27 mouse cellular contexts compared by ENCODE assay signal in the genomic region with DNA sequence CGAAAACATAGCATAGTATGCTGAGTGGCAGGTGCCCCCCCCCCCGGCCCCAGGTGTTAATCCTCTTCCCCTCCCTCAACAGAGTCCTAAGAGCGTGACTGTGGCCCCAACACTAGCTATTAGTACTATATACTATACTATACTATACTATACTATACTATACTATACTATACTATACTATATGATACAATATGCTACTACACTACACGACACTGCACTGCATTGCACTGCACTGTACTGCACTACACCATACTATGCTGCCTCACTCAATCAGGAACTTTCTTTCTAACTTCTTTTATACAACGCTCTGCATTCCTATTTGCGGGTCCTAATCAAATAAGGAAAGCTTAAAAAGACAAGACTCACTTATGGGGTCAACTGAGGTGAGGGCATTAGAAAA.
DNase-seq lines count a peak whose midpoint lies in the region; ATAC-seq and TF ChIP-seq lines count a peak whose summit lies in the region.
"Had no signal": no experiment of that assay in that cellular context is flagged by ENCODE, and none has a peak within 500 bp of the region (broad histone marks: within the 10 kb centered on the region; RNA-seq: fewer than 3 reads in every experiment).

No protein-coding gene starts in this region.

- no peak for TF ChIP-seq POLR2A in kidney, adult 2 months (IDR thresholded peaks at IDR 0.05; ENCODE audit: low read depth, low read length)

- H3K27me3 ChIP-seq in embryonic facial prominence, embryonic 12.5 days, result no peaks in the 10 kb centered on the region
- H3K27me3 ChIP-seq in embryonic facial prominence, embryonic 10.5 days (replicated peaks; ENCODE audit: low read depth, poor library complexity, severe bottlenecking), result no peaks in the 10 kb centered on the region
- no peaks in the 10 kb centered on the region for H3K27me3 ChIP-seq in hindbrain, embryonic 13.5 days
- no peaks in the 10 kb centered on the region for H3K27me3 ChIP-seq in hindbrain, embryonic 16.5 days (replicated peaks; ENCODE audit: control insufficient read depth, insufficient read depth, low read length)
- H3K27me3 ChIP-seq in kidney, postnatal 0 days (ENCODE audit: insufficient read depth, low read length), result no peaks in the 10 kb centered on the region
- H3K27me3 ChIP-seq in kidney, adult 2 months (replicated peaks; ENCODE audit: control insufficient read depth, insufficient read depth, low read length), result no peaks in the 10 kb centered on the region
- H3K27me3 ChIP-seq in midbrain, embryonic 15.5 days (replicated peaks), result no peaks in the 10 kb centered on the region
- no peaks in the 10 kb centered on the region for H3K27me3 ChIP-seq in midbrain, embryonic 14.5 days (ENCODE audit: control insufficient read depth, insufficient read depth, low read length)
- H3K27me3 ChIP-seq: embryonic facial prominence, embryonic 15.5 days; forebrain, embryonic 12.5 days; heart, embryonic 12.5 days; heart, embryonic 15.5 days; hindbrain, embryonic 15.5 days had no signal

- no peak overlapping the region for H3K27ac ChIP-seq in embryonic facial prominence, embryonic 12.5 days
- no peak overlapping the region for H3K27ac ChIP-seq in embryonic facial prominence, embryonic 10.5 days (replicated peaks)
- H3K27ac ChIP-seq in hindbrain, embryonic 13.5 days, result no peak overlapping the region
- no peak overlapping the region for H3K27ac ChIP-seq in hindbrain, embryonic 16.5 days (ENCODE audit: low read depth, low read length)
- no peak overlapping the region for H3K27ac ChIP-seq in kidney, postnatal 0 days
- no peak overlapping the region for H3K27ac ChIP-seq in kidney, adult 2 months (ENCODE audit: insufficient read depth, low read depth, low read length)
- no peak overlapping the region for H3K27ac ChIP-seq in midbrain, embryonic 15.5 days
- no peak overlapping the region for H3K27ac ChIP-seq in midbrain, embryonic 14.5 days (replicated peaks; ENCODE audit: low read depth, low read length)
- H3K27ac ChIP-seq: embryonic facial prominence, embryonic 15.5 days; forebrain, embryonic 12.5 days; heart, embryonic 15.5 days; hindbrain, embryonic 10.5 days; hindbrain, embryonic 15.5 days had no signal

- ATAC-seq in embryonic facial prominence, embryonic 12.5 days (ENCODE audit: insufficient number of reproducible peaks, insufficient read depth, low FRiP score, low TSS enrichment), result 0 out of 2 replicates have a peak, but pooled peaks have one; percentile 63
- peak; percentile 46; the same call in 1 of the 2 replicates for ATAC-seq in hindbrain, embryonic 13.5 days (ENCODE audit: low FRiP score)
- no peak for ATAC-seq in hindbrain, embryonic 16.5 days
- ATAC-seq in kidney, postnatal 0 days (replicated peaks; ENCODE audit: low FRiP score, low read depth), result peak; percentile 21; the same call in 1 of the 2 replicates
- ATAC-seq in midbrain, embryonic 15.5 days (replicated peaks), result peak; percentile 54; the same call in 1 of the 2 replicates
- no peak for ATAC-seq in midbrain, embryonic 14.5 days (ENCODE audit: low FRiP score, low TSS enrichment)
- ATAC-seq: activated CD4-positive, CD25-positive, alpha-beta regulatory T cell, adult 4 months; inflammation-experienced regulatory T-cells, adult 6 months had no signal

- no peaks in the 10 kb centered on the region for H3K9me3 ChIP-seq in embryonic facial prominence, embryonic 12.5 days
- H3K9me3 ChIP-seq in embryonic facial prominence, embryonic 10.5 days, result no peaks in the 10 kb centered on the region
- H3K9me3 ChIP-seq in hindbrain, embryonic 13.5 days, result no peaks in the 10 kb centered on the region
- no peaks in the 10 kb centered on the region for H3K9me3 ChIP-seq in hindbrain, embryonic 16.5 days (ENCODE audit: control insufficient read depth, low read length)
- no peaks in the 10 kb centered on the region for H3K9me3 ChIP-seq in kidney, postnatal 0 days (replicated peaks; ENCODE audit: low read length)
- H3K9me3 ChIP-seq in midbrain, embryonic 15.5 days, result no peaks in the 10 kb centered on the region
- no peaks in the 10 kb centered on the region for H3K9me3 ChIP-seq in midbrain, embryonic 14.5 days (ENCODE audit: control insufficient read depth, low read length)
- H3K9me3 ChIP-seq: embryonic facial prominence, embryonic 15.5 days; forebrain, embryonic 12.5 days; heart, embryonic 12.5 days; heart, embryonic 15.5 days; hindbrain, embryonic 10.5 days; hindbrain, embryonic 15.5 days had no signal

- WGBS in embryonic facial prominence, embryonic 12.5 days, result 81% methylated on average over 6 of the region's 6 CpGs
- 90% methylated on average over 6 of the region's 6 CpGs for WGBS in embryonic facial prominence, embryonic 10.5 days
- WGBS in hindbrain, embryonic 13.5 days, result 89% methylated on average over 6 of the region's 6 CpGs
- 94% methylated on average over 6 of the region's 6 CpGs for WGBS in hindbrain, embryonic 16.5 days
- WGBS in kidney, postnatal 0 days, result 86% methylated on average over 6 of the region's 6 CpGs
- 96% methylated on average over 6 of the region's 6 CpGs for WGBS in kidney, adult 2 months
- 93% methylated on average over 6 of the region's 6 CpGs for WGBS in midbrain, embryonic 15.5 days
- WGBS in midbrain, embryonic 14.5 days, result 95% methylated on average over 6 of the region's 6 CpGs

- no peak overlapping the region for H3K4me3 ChIP-seq in embryonic facial prominence, embryonic 12.5 days
- H3K4me3 ChIP-seq in embryonic facial prominence, embryonic 10.5 days, result no peak overlapping the region
- H3K4me3 ChIP-seq in hindbrain, embryonic 13.5 days, result no peak overlapping the region
- no peak overlapping the region for H3K4me3 ChIP-seq in hindbrain, embryonic 16.5 days (ENCODE audit: low read length)
- H3K4me3 ChIP-seq in kidney, postnatal 0 days (replicated peaks; ENCODE audit: low read depth, low read length), result no peak overlapping the region
- H3K4me3 ChIP-seq in kidney, adult 2 months (ENCODE audit: insufficient read depth, low read depth, low read length), result no peak overlapping the region
- H3K4me3 ChIP-seq in midbrain, embryonic 15.5 days, result no peak overlapping the region
- H3K4me3 ChIP-seq in midbrain, embryonic 14.5 days (replicated peaks; ENCODE audit: low read depth, low read length), result no peak overlapping the region
- H3K4me3 ChIP-seq: embryonic facial prominence, embryonic 15.5 days; forebrain, embryonic 12.5 days; heart, embryonic 12.5 days; heart, embryonic 15.5 days; hindbrain, embryonic 10.5 days; hindbrain, embryonic 15.5 days had no signal

- H3K36me3 ChIP-seq in embryonic facial prominence, embryonic 12.5 days, result no peaks in the 10 kb centered on the region
- no peaks in the 10 kb centered on the region for H3K36me3 ChIP-seq in embryonic facial prominence, embryonic 10.5 days (replicated peaks)
- H3K36me3 ChIP-seq in hindbrain, embryonic 13.5 days, result no peaks in the 10 kb centered on the region
- no peaks in the 10 kb centered on the region for H3K36me3 ChIP-seq in hindbrain, embryonic 16.5 days (ENCODE audit: control insufficient read depth, insufficient read depth, low read length)
- H3K36me3 ChIP-seq in kidney, postnatal 0 days (ENCODE audit: insufficient read depth, low read length), result no peaks in the 10 kb centered on the region
- no peaks in the 10 kb centered on the region for H3K36me3 ChIP-seq in kidney, adult 2 months (ENCODE audit: control insufficient read depth, insufficient read depth, low read length)
- no peaks in the 10 kb centered on the region for H3K36me3 ChIP-seq in midbrain, embryonic 15.5 days (replicated peaks)
- H3K36me3 ChIP-seq in midbrain, embryonic 14.5 days (ENCODE audit: control insufficient read depth, insufficient read depth, low read length), result no peaks in the 10 kb centered on the region
- H3K36me3 ChIP-seq: embryonic facial prominence, embryonic 15.5 days; forebrain, embryonic 12.5 days; heart, embryonic 12.5 days; heart, embryonic 15.5 days; hindbrain, embryonic 10.5 days; hindbrain, embryonic 15.5 days had no signal

- no peak overlapping the region for H3K9ac ChIP-seq in embryonic facial prominence, embryonic 12.5 days
- no peak overlapping the region for H3K9ac ChIP-seq in hindbrain, embryonic 13.5 days
- H3K9ac ChIP-seq in hindbrain, embryonic 16.5 days (ENCODE audit: low read depth, low read length), result no peak overlapping the region
- no peak overlapping the region for H3K9ac ChIP-seq in kidney, postnatal 0 days (ENCODE audit: low read depth, low read length)
- no peak overlapping the region for H3K9ac ChIP-seq in midbrain, embryonic 15.5 days
- no peak overlapping the region for H3K9ac ChIP-seq in midbrain, embryonic 14.5 days (replicated peaks; ENCODE audit: low read length)
- H3K9ac ChIP-seq: embryonic facial prominence, embryonic 15.5 days; forebrain, embryonic 12.5 days; heart, embryonic 12.5 days; heart, embryonic 15.5 days; hindbrain, embryonic 15.5 days had no signal

- no peak overlapping the region for H3K4me2 ChIP-seq in embryonic facial prominence, embryonic 12.5 days (replicated peaks)
- H3K4me2 ChIP-seq in hindbrain, embryonic 13.5 days, result no peak overlapping the region
- H3K4me2 ChIP-seq in hindbrain, embryonic 16.5 days (ENCODE audit: low read length), result no peak overlapping the region
- no peak overlapping the region for H3K4me2 ChIP-seq in kidney, postnatal 0 days (ENCODE audit: low read length)
- no peak overlapping the region for H3K4me2 ChIP-seq in midbrain, embryonic 15.5 days
- no peak overlapping the region for H3K4me2 ChIP-seq in midbrain, embryonic 14.5 days (ENCODE audit: low read length)
- H3K4me2 ChIP-seq: embryonic facial prominence, embryonic 15.5 days; forebrain, embryonic 12.5 days; heart, embryonic 12.5 days; heart, embryonic 15.5 days; hindbrain, embryonic 15.5 days had no signal

- DNase-seq in embryonic facial prominence, embryonic 10.5 days (ENCODE audit: low spot score), result no peak
- no peak for DNase-seq in kidney, postnatal 0 days (ENCODE audit: low spot score)
- DNase-seq in kidney, adult 2 months, result no peak
- no peak for DNase-seq in midbrain, embryonic 14.5 days
- DNase-seq: adrenal gland, adult 8-10 months; adrenal gland, postnatal 25 days; cerebellum, adult 11-12 months; cerebellum, adult 8-10 months; cerebellum, postnatal 10 days; cerebellum, postnatal 36 days; embryo, embryonic 11 days; gastrocnemius, postnatal 25 days; heart, adult 18-20 months; heart, postnatal 10 days; heart, postnatal 36 days had no signal

- H3K4me1 ChIP-seq in embryonic facial prominence, embryonic 12.5 days, result peaks cover 7% of the 10 kb centered on the region
- peaks cover 12% of the 10 kb centered on the region; the same call in 1 of the 2 replicates for H3K4me1 ChIP-seq in embryonic facial prominence, embryonic 10.5 days
- no peaks in the 10 kb centered on the region for H3K4me1 ChIP-seq in hindbrain, embryonic 13.5 days (replicated peaks)
- H3K4me1 ChIP-seq in hindbrain, embryonic 16.5 days (ENCODE audit: control insufficient read depth, insufficient read depth, low read depth, low read length), result no peaks in the 10 kb centered on the region
- no peaks in the 10 kb centered on the region for H3K4me1 ChIP-seq in kidney, postnatal 0 days (replicated peaks; ENCODE audit: insufficient read depth, low read length)
- no peaks in the 10 kb centered on the region for H3K4me1 ChIP-seq in kidney, adult 2 months (ENCODE audit: control insufficient read depth, insufficient read depth, low read length)
- H3K4me1 ChIP-seq in midbrain, embryonic 15.5 days, result no peaks in the 10 kb centered on the region
- H3K4me1 ChIP-seq in midbrain, embryonic 14.5 days (ENCODE audit: control insufficient read depth, insufficient read depth, low read length), result no peaks in the 10 kb centered on the region
- H3K4me1 ChIP-seq: forebrain, embryonic 12.5 days; hindbrain, embryonic 10.5 days had no signal

- no peak for TF ChIP-seq CTCF in kidney, postnatal 0 days (IDR thresholded peaks at IDR 0.05; ENCODE audit: low read depth)
- no peak for TF ChIP-seq CTCF in kidney, adult 2 months (conservative IDR thresholded peaks at IDR 0.05; ENCODE audit: insufficient read depth, insufficient read length, low read depth, low read length)

Comparison
In these comparisons a context has a peak if more than half of its experiments do, and no peak if none do; other contexts are left out.
1. ATAC-seq: peak in embryonic facial prominence, embryonic 12.5 days (single experiment), hindbrain, embryonic 13.5 days (single experiment), kidney, postnatal 0 days (single experiment) and midbrain, embryonic 15.5 days (single experiment); none in hindbrain, embryonic 16.5 days (single experiment) and midbrain, embryonic 14.5 days (single experiment).